Mouse (Mus musculus): ENCODE results near the gene Prex1.

- TF ChIP-seq POLR2A (IDR thresholded peaks at IDR 0.05; ENCODE audit: low read depth, low read length) (no peak), CTCF (IDR thresholded peaks at IDR 0.05; ENCODE audit: extremely low read depth, insufficient read length, insufficient replicate concordance, low read depth, low read length) (peak; percentile 93)
These were observed 149.2 kb downstream of the Prex1 start for GRCm38 (mm10) chr2:166564455-166564854.

Measured in small intestine, adult 2 months (tissue).